Mouse (Mus musculus) monocyte, adult 2 months (primary cell): ENCODE measurements around the gene Copz2.
A peak's percentile ranks its signal among the peaks of the same experiment; 100 is the strongest.
"Not testable (repeated sequence)": the region's sequence is repeated elsewhere in the genome, so short reads cannot be mapped to it uniquely, and the experiment has no call there.

Experiments used
- DNase-seq, 2 experiments: peaks; one replicate each; pipeline ENCODE4 v3.0.0; 2022; ENCODE audit warnings: low spot score in 2 of 2, low read depth in 1 of 2

The Copz2 gene

DNA sequence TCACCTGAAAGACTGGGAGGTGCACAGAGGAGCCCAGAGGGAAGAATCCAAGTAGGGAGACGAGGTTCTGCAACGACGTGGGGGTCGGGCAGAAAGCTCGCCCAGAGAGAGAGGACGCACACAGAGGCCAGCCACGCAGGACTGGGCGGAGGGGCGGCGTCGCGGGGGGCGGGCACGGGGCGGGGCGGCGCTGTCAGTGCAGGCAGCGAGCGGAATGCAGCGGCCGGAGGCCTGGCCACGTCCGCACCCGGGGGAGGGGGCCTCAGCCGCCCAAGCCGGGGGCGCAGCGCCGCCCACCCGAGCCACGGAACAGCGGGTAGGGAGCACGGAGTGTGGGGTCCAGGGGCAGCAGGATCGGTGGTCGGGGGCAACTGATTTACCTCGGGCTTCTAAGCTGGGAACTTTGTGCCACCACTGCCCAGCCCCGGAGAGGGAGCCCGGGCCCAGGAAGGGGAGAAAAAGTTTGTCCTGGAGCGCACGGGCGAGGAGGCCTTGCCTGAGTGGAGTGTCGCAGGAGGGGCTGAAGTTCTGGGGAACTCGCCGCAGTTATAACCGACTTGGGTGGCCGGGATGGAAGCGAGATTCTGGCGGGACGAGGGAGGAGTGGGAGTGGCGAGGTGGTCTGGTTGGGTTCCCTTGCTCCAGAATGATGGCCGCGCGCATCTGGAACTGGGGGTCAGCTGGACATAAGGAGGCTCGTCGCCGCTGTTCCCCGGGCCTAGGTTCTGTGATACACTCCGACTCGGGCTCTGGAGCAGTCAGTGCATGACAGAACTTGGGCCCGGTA is at the start of gene Copz2:
Gene Copz2, plus strand, starts transcription at position 190 of the 787 bp plus-strand sequence.
- DNase-seq, result no peak

- no peak for DNase-seq
Measured at GRCm38 (mm10) chr11:96805606-96806005, 44.1 kb upstream of the Copz2 start.

DNA sequence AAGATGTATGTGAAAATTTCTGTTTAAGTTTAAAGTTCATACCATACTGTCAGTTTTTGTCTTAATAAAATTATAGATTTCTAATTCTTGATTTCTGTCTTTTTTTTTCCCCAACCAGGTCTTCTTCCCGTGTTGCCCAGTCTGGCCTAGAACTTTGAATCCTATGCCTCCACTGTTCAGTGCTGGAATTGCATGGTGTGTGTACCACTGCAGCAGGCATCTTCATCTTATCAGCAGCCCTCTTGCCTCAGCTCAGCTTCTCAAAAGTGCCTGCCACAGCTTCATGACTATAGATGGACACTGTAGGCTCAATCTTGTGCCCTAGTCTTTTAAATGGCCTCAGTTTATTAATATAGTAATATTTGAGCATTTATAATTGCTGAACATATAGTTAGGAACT is 41.6 kb upstream of the Copz2 start:
- DNase-seq, result no peak

GRCm38 (mm10) chr11:96809562-96810235 is 40.0 kb upstream of the Copz2 start:
- DNase-seq, result no peak

DNA sequence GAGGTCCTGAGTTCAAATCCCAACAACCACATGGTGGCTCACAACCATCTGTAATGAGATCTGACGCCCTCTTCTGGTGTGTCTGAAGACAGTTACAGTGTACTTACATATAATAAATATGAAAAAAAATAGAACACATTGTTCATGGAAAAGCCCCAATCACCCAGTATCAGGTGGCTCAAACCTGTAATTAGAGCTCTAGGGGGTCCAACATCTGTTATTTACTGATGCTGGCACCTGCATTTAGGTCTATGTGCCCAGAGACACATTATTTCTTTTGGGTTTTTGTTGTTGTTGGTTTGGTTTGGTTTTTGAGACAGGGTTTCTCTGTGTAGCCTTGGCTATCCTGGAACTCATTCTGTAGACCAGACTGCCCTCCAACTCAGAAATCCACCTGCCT is 38.5 kb upstream of the Copz2 start:
- not testable (repeated sequence) for DNase-seq

DNA sequence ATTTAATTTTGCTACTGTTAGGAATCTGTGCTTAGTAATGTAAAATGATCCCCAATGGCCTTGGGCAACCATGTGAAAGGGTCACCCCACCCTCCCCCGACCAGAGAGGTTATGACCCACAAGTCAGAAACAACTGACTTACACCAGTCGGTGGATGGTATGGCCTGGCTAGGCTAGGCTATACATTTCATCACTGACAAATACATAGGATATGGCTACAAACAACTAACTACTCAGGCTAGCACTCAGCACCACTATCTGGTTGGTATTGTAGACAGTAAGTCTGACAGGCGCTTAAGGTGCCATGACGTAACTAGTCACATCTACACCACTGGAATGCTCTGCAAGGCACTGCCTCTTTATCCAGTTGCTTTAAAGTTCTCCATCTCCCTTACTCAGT is 36.2 kb upstream of the Copz2 start:
- no peak for DNase-seq

- no peak for DNase-seq
Measured at GRCm38 (mm10) chr11:96813920-96814319, 35.8 kb upstream of the Copz2 start.

DNA sequence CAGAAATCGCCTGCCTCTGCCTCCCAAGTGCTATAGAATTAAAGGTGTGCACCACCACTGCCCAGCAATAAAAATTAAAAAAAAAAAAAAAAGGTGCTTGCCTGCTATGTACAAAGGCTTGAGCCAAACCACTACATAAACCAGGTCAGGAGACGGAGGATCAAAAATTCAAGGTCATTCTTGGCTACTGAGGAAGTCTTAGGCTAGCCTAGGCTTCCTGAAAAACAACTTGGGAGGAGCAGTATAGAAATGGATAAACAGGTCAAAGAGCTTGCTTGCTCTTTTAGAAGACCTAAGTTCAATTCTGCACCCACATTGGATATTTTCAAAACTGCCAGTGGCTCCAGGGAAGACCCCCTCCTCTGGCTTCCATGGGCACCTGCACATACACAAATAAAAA is 35.2 kb upstream of the Copz2 start:
- no peak for DNase-seq

DNA sequence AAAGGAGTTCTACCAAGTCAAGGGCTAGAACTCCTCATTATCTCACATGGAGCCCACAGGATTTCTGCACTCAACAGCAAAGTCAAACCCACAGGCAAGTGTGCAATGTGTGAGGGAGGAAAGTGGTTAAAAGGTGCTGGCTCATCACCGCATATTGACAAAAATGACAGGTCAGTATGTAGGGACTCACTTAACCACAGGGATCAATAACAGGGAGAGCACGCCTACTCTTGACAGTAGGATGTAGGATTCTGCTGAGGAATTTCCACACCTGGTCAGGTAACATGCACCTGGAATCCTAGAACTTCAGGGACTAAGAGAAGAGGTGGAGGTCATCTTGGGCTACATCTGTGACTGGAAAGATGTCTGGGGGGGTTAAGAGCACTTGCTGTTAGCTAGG is 33.8 kb upstream of the Copz2 start:
- no peak for DNase-seq

GRCm38 (mm10) chr11:96816494-96816893 is 33.2 kb upstream of the Copz2 start:
- DNase-seq, result no peak

DNA sequence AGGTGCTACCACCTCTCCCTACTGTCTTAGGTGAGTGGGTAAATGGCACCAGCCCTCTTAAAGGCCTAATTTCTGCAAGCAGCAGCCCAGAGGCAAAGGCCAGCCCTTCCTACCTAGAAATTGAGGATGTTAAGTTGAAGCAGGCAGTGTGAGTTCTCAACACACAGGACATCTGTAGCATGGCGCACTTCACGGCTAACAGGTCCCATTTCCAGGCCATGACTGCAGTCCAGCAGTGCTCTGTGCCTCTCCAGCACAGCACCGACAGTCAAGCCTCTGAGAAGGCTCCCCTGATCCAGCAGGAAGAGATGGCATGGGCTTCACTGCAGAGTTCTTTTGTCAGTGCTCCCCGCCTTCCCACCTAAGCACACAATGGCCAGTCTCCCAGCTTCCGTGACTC is 32.7 kb upstream of the Copz2 start:
- DNase-seq, result no peak

DNA sequence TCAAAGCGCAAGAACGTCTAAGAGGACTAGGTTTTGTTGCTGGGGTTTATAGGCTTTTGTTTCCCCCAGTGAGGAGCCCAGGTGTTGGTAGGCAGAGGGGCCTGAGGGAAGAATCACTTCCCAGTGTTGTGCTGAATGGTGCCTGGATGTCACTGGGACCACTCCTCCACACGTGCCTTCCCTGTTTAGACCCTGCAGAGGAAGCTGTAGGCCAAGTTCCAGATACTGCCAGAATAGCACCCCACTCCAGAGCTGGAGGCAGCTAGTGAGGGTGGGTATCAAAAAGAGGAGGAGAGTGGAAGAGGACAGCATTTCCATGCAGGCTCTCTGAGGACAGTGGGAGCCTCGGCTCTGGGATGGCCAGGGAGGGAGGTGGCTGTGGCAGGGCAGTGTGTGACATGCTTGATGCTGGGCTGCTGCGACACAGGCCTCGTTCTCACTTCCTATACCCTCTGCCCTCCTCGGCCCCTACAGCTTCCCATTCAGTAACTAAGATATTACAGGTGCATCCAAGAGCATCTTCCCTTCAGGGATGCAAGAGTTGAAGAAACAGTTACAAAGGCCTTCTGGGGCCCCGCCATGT is 31.5 kb upstream of the Copz2 start:
- DNase-seq, result no peak

GRCm38 (mm10) chr11:96821956-96822355 is 27.7 kb upstream of the Copz2 start:
- no peak for DNase-seq

DNA sequence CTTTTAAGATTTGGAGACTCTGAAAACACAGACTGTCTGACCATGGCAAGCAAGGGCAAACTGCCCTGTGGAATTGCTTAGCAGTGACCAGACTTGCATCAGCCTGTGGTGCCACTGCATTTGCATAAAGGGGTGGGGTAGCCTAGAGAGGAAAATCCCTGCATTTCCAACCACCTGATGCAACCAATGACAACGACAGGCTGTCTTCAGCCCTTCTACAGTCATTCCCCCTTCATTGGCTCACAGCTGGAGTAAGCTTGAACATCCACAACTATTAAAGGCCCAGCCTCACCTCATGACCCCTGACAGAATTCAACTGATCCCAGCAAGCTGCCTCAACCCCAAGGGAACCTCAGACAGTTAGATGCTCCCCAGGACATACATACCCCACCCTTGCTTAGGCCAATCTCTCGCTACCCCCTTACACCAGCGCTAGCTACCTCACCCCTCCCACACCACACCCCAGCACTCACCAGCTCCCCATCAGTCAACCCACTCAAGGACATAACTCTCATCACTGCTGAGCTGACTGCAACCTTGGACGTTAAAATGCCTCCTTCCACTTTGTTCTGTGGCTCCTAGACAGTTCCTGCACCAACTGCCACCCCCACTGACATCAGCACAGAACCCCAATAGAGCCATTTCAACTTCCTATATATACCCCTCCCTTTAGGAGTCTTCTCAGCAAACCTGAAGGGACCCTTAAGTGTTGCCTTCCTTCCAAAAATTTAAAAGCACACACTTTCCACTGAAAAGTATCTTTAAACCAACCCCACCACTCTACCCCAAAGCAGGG is 26.8 kb upstream of the Copz2 start:
- DNase-seq, result peak in 1 of 2 experiments; percentile 35

DNA sequence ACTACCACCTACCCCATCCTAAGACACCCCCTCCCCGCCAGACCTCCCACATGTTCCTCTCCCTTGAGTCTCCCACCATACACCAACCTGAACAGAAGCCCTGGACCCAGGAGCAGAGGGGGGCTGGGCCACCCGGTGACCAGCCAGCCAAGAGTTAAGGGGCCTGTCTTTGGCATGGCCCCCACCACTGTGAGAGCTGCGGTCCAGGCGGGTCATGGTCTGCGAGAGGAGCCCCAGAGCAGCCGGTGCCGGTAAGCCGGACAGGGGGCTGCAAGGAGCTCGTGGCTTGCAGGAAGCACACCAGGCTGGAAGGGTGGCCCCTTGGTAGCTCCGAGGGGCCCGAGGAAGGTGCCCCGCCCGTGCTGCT is 26.2 kb upstream of the Copz2 start:
- no peak for DNase-seq

DNA sequence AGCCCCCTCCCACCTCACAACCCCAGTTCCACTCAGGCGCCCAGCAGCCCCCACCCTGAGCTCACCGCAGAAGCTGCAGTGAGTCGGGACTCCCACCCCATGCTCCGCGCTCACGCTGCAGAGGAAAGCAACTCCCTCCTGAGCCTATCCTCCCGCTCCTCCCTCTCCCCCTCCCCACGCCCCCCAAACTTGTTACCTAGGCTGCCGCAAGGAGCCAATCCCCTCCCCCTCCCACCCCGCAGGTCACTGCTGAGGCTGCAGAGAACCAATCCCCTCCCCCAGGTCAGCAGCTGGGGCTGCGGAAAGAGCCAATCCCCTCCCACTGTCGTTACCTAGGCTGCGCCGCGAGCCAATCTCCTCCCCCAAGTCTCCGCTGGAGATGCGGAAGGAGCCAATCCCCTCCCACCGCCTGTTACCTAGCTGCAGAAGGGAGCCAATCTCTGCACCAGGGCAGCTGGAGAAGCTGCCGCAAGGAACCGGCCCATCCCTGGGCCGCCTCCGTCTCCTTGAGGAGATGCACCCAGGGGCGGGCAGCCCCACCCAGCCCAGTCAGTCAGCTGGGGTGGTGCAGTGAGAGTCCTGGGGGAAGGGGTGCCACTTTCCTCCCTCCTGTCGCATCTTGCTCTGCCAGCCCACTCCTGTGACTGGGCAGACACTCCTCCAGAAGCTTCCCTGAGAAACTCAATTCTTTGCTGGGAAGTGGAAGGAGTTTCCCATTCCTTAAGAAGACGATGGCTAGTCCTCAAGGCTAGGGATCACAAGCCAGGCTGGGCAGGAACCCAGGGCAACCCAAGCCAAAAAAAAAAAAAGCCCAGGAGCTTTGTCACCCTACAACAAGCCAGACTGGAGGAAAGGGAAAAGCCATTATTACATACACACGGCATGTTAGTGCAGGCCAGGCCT is 25.5 kb upstream of the Copz2 start:
- peak; percentile 27 to 67 for DNase-seq

GRCm38 (mm10) chr11:96824783-96825495 is 24.7 kb upstream of the Copz2 start:
- no peak for DNase-seq

DNA sequence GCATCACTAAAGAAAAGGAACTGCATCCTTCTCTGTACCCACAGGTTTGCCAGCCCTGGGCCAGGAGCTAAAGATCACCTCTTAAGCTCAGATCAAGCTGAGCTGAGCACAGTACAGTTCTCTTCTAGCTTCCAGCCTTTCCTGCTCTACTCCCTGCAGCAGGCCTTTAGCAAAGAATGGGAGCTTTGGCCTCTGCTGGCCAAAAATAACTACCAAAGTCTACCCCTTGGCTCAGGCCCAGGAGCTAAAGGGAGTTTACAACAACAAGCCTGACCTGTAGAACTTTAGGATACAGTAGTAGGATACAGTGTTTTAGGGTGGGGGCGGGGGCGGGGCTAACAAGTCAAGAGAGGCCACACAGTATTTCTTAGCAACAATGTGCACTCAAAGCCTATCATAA is 23.2 kb upstream of the Copz2 start:
- DNase-seq, result no peak

DNA sequence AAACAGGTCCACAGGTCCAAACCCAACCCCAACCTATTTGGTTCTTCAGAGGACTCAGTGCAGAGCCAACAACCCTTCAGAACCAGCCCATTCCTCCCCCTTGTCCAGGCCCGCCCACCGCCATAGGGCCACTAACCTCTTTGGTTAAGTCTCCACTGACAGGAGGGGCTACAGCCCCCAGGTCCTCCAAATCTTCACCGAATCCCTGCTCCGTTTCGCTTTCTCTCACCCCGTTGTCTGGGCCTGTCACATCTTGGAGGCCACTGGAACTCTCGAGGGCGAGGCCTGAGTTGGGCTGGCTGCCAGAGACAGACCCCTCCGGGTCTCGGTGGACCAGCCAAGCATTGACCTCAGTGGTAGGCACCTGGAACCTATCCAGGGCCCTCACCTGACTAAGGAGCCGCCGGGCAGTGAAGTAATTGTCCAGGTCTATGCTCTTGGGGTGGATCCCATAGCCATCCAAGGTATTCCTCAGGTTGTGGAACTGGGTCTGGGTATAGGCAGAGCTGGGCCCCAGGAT is 22.5 kb upstream of the Copz2 start:
- DNase-seq, result no peak

DNA sequence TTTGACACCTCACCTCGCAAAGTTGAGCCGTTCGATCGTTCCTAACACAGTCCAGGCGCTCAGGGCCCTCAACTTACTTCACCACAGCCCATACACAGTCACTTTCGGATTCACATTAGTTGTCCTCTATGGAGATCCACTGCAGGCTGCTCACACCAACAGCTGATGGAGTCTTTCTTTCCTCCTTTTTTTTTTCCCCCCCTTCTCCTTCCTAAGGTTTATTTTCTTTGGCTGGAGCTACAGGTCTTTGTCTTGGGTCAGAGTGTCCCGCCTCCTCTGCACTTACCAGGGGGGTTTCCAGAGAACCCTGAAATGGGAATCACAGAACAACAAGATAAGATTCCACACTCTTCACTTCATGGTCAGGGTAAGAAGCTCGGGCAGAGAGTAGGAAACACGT is 21.8 kb upstream of the Copz2 start:
- DNase-seq, result no peak
